Mouse (Mus musculus): ENCODE measurements around the gene Cmtm5. TPM values are rescaled to one million over a fixed set of nuclear protein-coding genes. Genes with fewer than 3 reads are reported as not detected.
A peak's percentile ranks its signal among the peaks of the same experiment; 100 is the strongest.

Cmtm5 gene
- polyA plus RNA-seq, 1 experiment from 2014 or later: not detected

- Histone ChIP-seq H3K9ac (ENCODE audit: low read depth, low read length) (no peak overlapping the region; the same call in 1 of the 2 replicates), H3K27ac (ENCODE audit: low read depth, low read length) (no peak overlapping the region), H3K27me3 (replicated peaks; ENCODE audit: control insufficient read depth, insufficient read depth, low read length) (peaks cover 46% of the 10 kb centered on the region), H3K9me3 (ENCODE audit: control insufficient read depth, low read length) (no peaks in the 10 kb centered on the region), H3K4me3 (ENCODE audit: low read depth, low read length) (no peak overlapping the region), H3K36me3 (ENCODE audit: control insufficient read depth, insufficient read depth, low read length) (no peaks in the 10 kb centered on the region), H3K4me1 (replicated peaks; ENCODE audit: control insufficient read depth, insufficient read depth, low read length) (peaks cover 3% of the 10 kb centered on the region; the same call in 1 of the 2 replicates), H3K4me2 (peak overlapping the region; percentile 81)
- ATAC-seq (replicated peaks; ENCODE audit: low FRiP score) (no peak), DNase-seq (ENCODE audit: low spot score) (no peak)
- WGBS: 24% methylated on average over 7 of the region's 7 CpGs
These were observed 8.8 kb upstream of the Cmtm5 start for GRCm38 (mm10) chr14:54927296-54927695.

- no peaks in the 10 kb centered on the region for H3K36me3 ChIP-seq (ENCODE audit: control insufficient read depth, insufficient read depth, low read length)
- ATAC-seq (replicated peaks; ENCODE audit: low FRiP score): no peak
- H3K9me3 ChIP-seq (ENCODE audit: control insufficient read depth, low read length): no peaks in the 10 kb centered on the region
- DNase-seq (ENCODE audit: low spot score): no peak
- peaks cover 44% of the 10 kb centered on the region for H3K27me3 ChIP-seq (replicated peaks; ENCODE audit: control insufficient read depth, insufficient read depth, low read length)
- WGBS: 62% methylated on average over 5 of the region's 5 CpGs
- peaks cover 3% of the 10 kb centered on the region; the same call in 1 of the 2 replicates for H3K4me1 ChIP-seq (replicated peaks; ENCODE audit: control insufficient read depth, insufficient read depth, low read length)
- H3K9ac ChIP-seq (ENCODE audit: low read depth, low read length): no peak overlapping the region
- no peak overlapping the region for H3K4me3 ChIP-seq (ENCODE audit: low read depth, low read length)
- H3K27ac ChIP-seq (ENCODE audit: low read depth, low read length): no peak overlapping the region
- H3K4me2 ChIP-seq: no peak overlapping the region
These were observed 6.3 kb upstream of the Cmtm5 start for GRCm38 (mm10) chr14:54929801-54930200.

- no peak overlapping the region for H3K27ac ChIP-seq (ENCODE audit: low read depth, low read length)
- no peak overlapping the region for H3K9ac ChIP-seq (ENCODE audit: low read depth, low read length)
- ATAC-seq (replicated peaks; ENCODE audit: low FRiP score) (no peak), DNase-seq (ENCODE audit: low spot score) (no peak)
- H3K4me1 ChIP-seq (replicated peaks; ENCODE audit: control insufficient read depth, insufficient read depth, low read length): 0 out of 2 replicates have a peak, but pooled peaks cover 3% of the 10 kb centered on the region
- H3K36me3 ChIP-seq (ENCODE audit: control insufficient read depth, insufficient read depth, low read length): no peaks in the 10 kb centered on the region
- H3K27me3 ChIP-seq (replicated peaks; ENCODE audit: control insufficient read depth, insufficient read depth, low read length): peaks cover 38% of the 10 kb centered on the region
- WGBS: 40% methylated on average over 2 of the region's 2 CpGs
- H3K4me2 ChIP-seq: no peak overlapping the region
- no peak overlapping the region for H3K4me3 ChIP-seq (ENCODE audit: low read depth, low read length)
- no peaks in the 10 kb centered on the region for H3K9me3 ChIP-seq (ENCODE audit: control insufficient read depth, low read length)
These were observed 5.6 kb upstream of the Cmtm5 start for GRCm38 (mm10) chr14:54930431-54930830.

GRCm38 (mm10) chr14:54932645-54933150 is 3.4 kb upstream of the Cmtm5 start, which contains the start of gene Il25:
Gene Il25 (plus strand): TSS chr14:54932695.
- Histone ChIP-seq H3K36me3 (ENCODE audit: control insufficient read depth, insufficient read depth, low read length) (no peaks in the 10 kb centered on the region), H3K4me3 (ENCODE audit: low read depth, low read length) (no peak within 1 kb of the TSS), H3K9me3 (ENCODE audit: control insufficient read depth, low read length) (no peaks in the 10 kb centered on the region), H3K27me3 (replicated peaks; ENCODE audit: control insufficient read depth, insufficient read depth, low read length) (peaks cover 18% of the 10 kb centered on the region), H3K9ac (ENCODE audit: low read depth, low read length) (no peak within 1 kb of the TSS), H3K4me1 (replicated peaks; ENCODE audit: control insufficient read depth, insufficient read depth, low read length) (no peaks in the 10 kb centered on the region), H3K27ac (ENCODE audit: low read depth, low read length) (no peak within 1 kb of the TSS), H3K4me2 (no peak within 1 kb of the TSS)
- WGBS: 44% methylated on average over 6 of the region's 6 CpGs
- no peak for DNase-seq (ENCODE audit: low spot score)
- no peak for ATAC-seq (replicated peaks; ENCODE audit: low FRiP score)

GRCm38 (mm10) chr14:54936831-54937160 is 735 bp downstream of the Cmtm5 start:
- ATAC-seq (replicated peaks; ENCODE audit: low FRiP score) (no peak), DNase-seq (ENCODE audit: low spot score) (no peak)
- Histone ChIP-seq H3K4me2 (no peak overlapping the region), H3K27me3 (replicated peaks; ENCODE audit: control insufficient read depth, insufficient read depth, low read length) (peaks cover 3% of the 10 kb centered on the region), H3K36me3 (ENCODE audit: control insufficient read depth, insufficient read depth, low read length) (no peaks in the 10 kb centered on the region), H3K9ac (ENCODE audit: low read depth, low read length) (no peak overlapping the region), H3K4me1 (replicated peaks; ENCODE audit: control insufficient read depth, insufficient read depth, low read length) (no peaks in the 10 kb centered on the region), H3K9me3 (ENCODE audit: control insufficient read depth, low read length) (no peaks in the 10 kb centered on the region), H3K27ac (ENCODE audit: low read depth, low read length) (no peak overlapping the region), H3K4me3 (ENCODE audit: low read depth, low read length) (no peak overlapping the region)
- 40% methylated on average over 6 of the region's 6 CpGs for WGBS

- Histone ChIP-seq H3K9me3 (ENCODE audit: control insufficient read depth, low read length) (no peaks in the 10 kb centered on the region), H3K27me3 (replicated peaks; ENCODE audit: control insufficient read depth, insufficient read depth, low read length) (peaks cover 3% of the 10 kb centered on the region), H3K36me3 (ENCODE audit: control insufficient read depth, insufficient read depth, low read length) (no peaks in the 10 kb centered on the region), H3K4me1 (replicated peaks; ENCODE audit: control insufficient read depth, insufficient read depth, low read length) (no peaks in the 10 kb centered on the region), H3K9ac (ENCODE audit: low read depth, low read length) (no peak overlapping the region), H3K4me2 (no peak overlapping the region), H3K4me3 (ENCODE audit: low read depth, low read length) (no peak overlapping the region), H3K27ac (ENCODE audit: low read depth, low read length) (no peak overlapping the region)
- WGBS: 80% methylated on average over 16 of the region's 16 CpGs
- DNase-seq (ENCODE audit: low spot score) (no peak), ATAC-seq (replicated peaks; ENCODE audit: low FRiP score) (no peak)
These were observed 1.5 kb downstream of the Cmtm5 start for GRCm38 (mm10) chr14:54937361-54938182.

- Histone ChIP-seq H3K27ac (ENCODE audit: low read depth, low read length) (no peak overlapping the region), H3K4me2 (no peak overlapping the region), H3K4me3 (ENCODE audit: low read depth, low read length) (no peak overlapping the region), H3K9me3 (ENCODE audit: control insufficient read depth, low read length) (no peaks in the 10 kb centered on the region), H3K27me3 (replicated peaks; ENCODE audit: control insufficient read depth, insufficient read depth, low read length) (peaks cover 3% of the 10 kb centered on the region), H3K9ac (ENCODE audit: low read depth, low read length) (no peak overlapping the region), H3K36me3 (ENCODE audit: control insufficient read depth, insufficient read depth, low read length) (no peaks in the 10 kb centered on the region), H3K4me1 (replicated peaks; ENCODE audit: control insufficient read depth, insufficient read depth, low read length) (no peaks in the 10 kb centered on the region)
- ATAC-seq (replicated peaks; ENCODE audit: low FRiP score) (no peak), DNase-seq (ENCODE audit: low spot score) (no peak)
- 73% methylated on average over 15 of the region's 15 CpGs for WGBS
These were observed 2.6 kb downstream of the Cmtm5 start for GRCm38 (mm10) chr14:54938431-54939219.

- no peak for ATAC-seq (replicated peaks; ENCODE audit: low FRiP score)
- H3K27me3 ChIP-seq (replicated peaks; ENCODE audit: control insufficient read depth, insufficient read depth, low read length): peaks cover 3% of the 10 kb centered on the region
- H3K36me3 ChIP-seq (ENCODE audit: control insufficient read depth, insufficient read depth, low read length): no peaks in the 10 kb centered on the region
- H3K4me1 ChIP-seq (replicated peaks; ENCODE audit: control insufficient read depth, insufficient read depth, low read length): no peaks in the 10 kb centered on the region
- WGBS: 48% methylated on average over 12 of the region's 12 CpGs
- no peaks in the 10 kb centered on the region for H3K9me3 ChIP-seq (ENCODE audit: control insufficient read depth, low read length)
- H3K4me2 ChIP-seq: no peak overlapping the region
- peak; percentile 62 for DNase-seq (ENCODE audit: low spot score)
- no peak overlapping the region for H3K27ac ChIP-seq (ENCODE audit: low read depth, low read length)
- H3K9ac ChIP-seq (ENCODE audit: low read depth, low read length): no peak overlapping the region
- H3K4me3 ChIP-seq (ENCODE audit: low read depth, low read length): no peak overlapping the region
These were observed 3.5 kb downstream of the Cmtm5 start for GRCm38 (mm10) chr14:54939434-54940175.
